Mouse (Mus musculus): Measurements from ENCODE around the gene Foxp1.

Gene Foxp1

GRCm38 (mm10) chr6:98985452-98985851 is 537.1 kb downstream of the Foxp1 start:
- CTCF ChIA-PET: interaction anchor here (0.6 kb wide), 1 partner anchor 538 kb away, joined by 3 read pairs; no protein-coding TSS in a partner anchor

GRCm38 (mm10) chr6:98984626-98985025 is 537.9 kb downstream of the Foxp1 start:
- CTCF ChIA-PET: no interaction called here

GRCm38 (mm10) chr6:98984026-98984425 is 538.5 kb downstream of the Foxp1 start:
- CTCF ChIA-PET: interaction anchor here (0.7 kb wide), 1 partner anchor 541 kb away, joined by 4 read pairs; no protein-coding TSS in a partner anchor

- CTCF ChIA-PET: interaction anchor here (0.7 kb wide), 1 partner anchor 542 kb away, joined by 4 read pairs; no protein-coding TSS in a partner anchor
Observed at GRCm38 (mm10) chr6:98983311-98983838, 539.1 kb downstream of the Foxp1 start.

- CTCF ChIA-PET: interaction anchor here (0.7 kb wide), 2 partner anchors 45 to 115 kb away, joined by 3 read pairs; no protein-coding TSS in a partner anchor
Observed at GRCm38 (mm10) chr6:98981265-98981664, 541.3 kb downstream of the Foxp1 start.

- CTCF ChIA-PET: interaction anchor here (0.7 kb wide), 2 partner anchors 44 to 385 kb away, joined by 3 read pairs; no protein-coding TSS in a partner anchor
Observed at GRCm38 (mm10) chr6:98980432-98980831, 542.1 kb downstream of the Foxp1 start.

- CTCF ChIA-PET: interaction anchor here (0.6 to 0.7 kb wide), 2 partner anchors 188 to 385 kb away, joined by 3 to 4 read pairs; no protein-coding TSS in a partner anchor
Observed at GRCm38 (mm10) chr6:98980001-98980400, 542.5 kb downstream of the Foxp1 start.

GRCm38 (mm10) chr6:98977806-98978205 is 544.7 kb downstream of the Foxp1 start:
- CTCF ChIA-PET: no interaction called here

GRCm38 (mm10) chr6:98975918-98976317 is 546.6 kb downstream of the Foxp1 start:
- CTCF ChIA-PET: interaction anchor here (1.4 kb wide), 1 partner anchor 547 kb away, joined by 3 read pairs; the partner anchor contains the start of gene Foxp1

- CTCF ChIA-PET: no interaction called here
Observed at GRCm38 (mm10) chr6:98973433-98973832, 549.1 kb downstream of the Foxp1 start.

- CTCF ChIA-PET: no interaction called here
Observed at GRCm38 (mm10) chr6:98972404-98972803, 550.1 kb downstream of the Foxp1 start.

GRCm38 (mm10) chr6:98959333-98959732 is 563.2 kb downstream of the Foxp1 start:
- CTCF ChIA-PET: no interaction called here

- CTCF ChIA-PET: interaction anchor here (0.5 kb wide), 1 partner anchor 47 kb away, joined by 3 read pairs; no protein-coding TSS in a partner anchor
Observed at GRCm38 (mm10) chr6:98956522-98957169, 565.9 kb downstream of the Foxp1 start.

- CTCF ChIA-PET: no interaction called here
Observed at GRCm38 (mm10) chr6:98955706-98956105, 566.8 kb downstream of the Foxp1 start.

- CTCF ChIA-PET: interaction anchor here (0.7 kb wide), 1 partner anchor 8 kb away, joined by 3 read pairs; no protein-coding TSS in a partner anchor
Observed at GRCm38 (mm10) chr6:98954439-98954838, 568.1 kb downstream of the Foxp1 start.

GRCm38 (mm10) chr6:98949703-98950191 is 572.8 kb downstream of the Foxp1 start:
- CTCF ChIA-PET: no interaction called here

GRCm38 (mm10) chr6:98949286-98949685 is 573.2 kb downstream of the Foxp1 start:
- CTCF ChIA-PET: no interaction called here

GRCm38 (mm10) chr6:98948153-98949141 is 574.1 kb downstream of the Foxp1 start:
- CTCF ChIA-PET: interaction anchor here (0.6 kb wide), 1 partner anchor 12 kb away, joined by 3 read pairs; no protein-coding TSS in a partner anchor

- CTCF ChIA-PET: no interaction called here
Observed at GRCm38 (mm10) chr6:98947486-98948152, 574.9 kb downstream of the Foxp1 start.

- CTCF ChIA-PET: no interaction called here
Observed at GRCm38 (mm10) chr6:98946731-98947130, 575.8 kb downstream of the Foxp1 start.
